Mouse (Mus musculus) forebrain, postnatal 0 days (tissue): ENCODE results near the gene Esp6. TPM values are rescaled to one million over a fixed set of nuclear protein-coding genes. Genes with fewer than 3 reads are reported as not detected.
"Not testable (repeated sequence)": the region's sequence is repeated elsewhere in the genome, so short reads cannot be mapped to it uniquely, and the experiment has no call there.

ENCODE experiments used
- ATAC-seq: fragments of 200-750 bp; cut with Nextera tagmentation; 2 replicates; pipeline ENCODE4 v1.8.0; 2017; ENCODE audit warnings: mild to moderate bottlenecking, moderate library complexity
- DNase-seq: peaks from one replicate; pipeline ENCODE4 v3.0.0-alpha.2; 2015
- H3K27ac ChIP-seq: fragments of 300-500 bp; sonication (generic); 2 replicates; pipeline ENCODE4 v1.5.1; 2014; ENCODE audit warnings: low read depth, mild to moderate bottlenecking, antibody characterized with exemption, low read length, moderate library complexity, mixed read lengths
- H3K27me3 ChIP-seq: fragments of 300-500 bp; sonication (generic); 2 replicates; pipeline ENCODE4 v1.6.1; 2014; ENCODE audit warnings: mild to moderate bottlenecking, low read length, mixed read lengths; ENCODE audit not compliant: insufficient read depth
- H3K36me3 ChIP-seq: fragments of 300-500 bp; sonication (generic); 2 replicates; pipeline ENCODE4 v1.6.1; 2014; ENCODE audit warnings: mild to moderate bottlenecking, moderate library complexity; ENCODE audit not compliant: insufficient read depth
- H3K4me1 ChIP-seq: fragments of 300-500 bp; sonication (generic); 2 replicates; pipeline ENCODE4 v1.6.1; 2014; ENCODE audit warnings: antibody characterized with exemption; ENCODE audit not compliant: insufficient read depth
- H3K4me2 ChIP-seq: fragments of 300-500 bp; sonication (generic); 2 replicates; pipeline ENCODE4 v1.6.1; 2014; ENCODE audit warnings: low read depth, mild to moderate bottlenecking, moderate library complexity
- H3K4me3 ChIP-seq: fragments of 300-500 bp; sonication (generic); 2 replicates; pipeline ENCODE4 v1.5.1; 2014; ENCODE audit warnings: low read depth, low read length, mixed read lengths
- H3K9ac ChIP-seq: fragments of 300-500 bp; sonication (generic); 2 replicates; pipeline ENCODE4 v1.6.1; 2014; ENCODE audit warnings: mild to moderate bottlenecking
- H3K9me3 ChIP-seq: fragments of 300-500 bp; sonication (generic); 2 replicates; pipeline ENCODE4 v1.6.1; 2016; ENCODE audit warnings: low read length
- CTCF ChIP-seq: sonication (generic); IDR thresholded peaks from 2 replicates; pipeline ENCODE4 v1.5.1; 2016; ENCODE audit warnings: antibody characterized with exemption, control low read depth, low read depth
- WGBS: fragments of 180-500 bp; shearing (Covaris S2); extraction: QIAGEN DNeasy Blood & Tissue Kit; methylation state at CpG from one replicate; pipeline ENCODE4 v1.1.7; 2014; 5-methylcytosine and 5-hydroxymethylcytosine counted together
- polyA plus RNA-seq: library from polyadenylated mRNA; unstranded; fragments of >200 nt; fragmentation: Nextera tagmentation; extraction: Ambion mirVana; gene quantifications from 2 replicates; pipeline ENCODE4 v1.2.1, GENCODE M21; 2015
- total RNA-seq: library from RNA; depleted of rRNA; stranded (reverse); fragments of >200 nt; gene quantifications from 2 replicates; pipeline ENCODE4 v1.2.3, GENCODE M21; 2014; rRNA removed

The Esp6 gene
- not detected in 2 replicates for total RNA-seq
- polyA plus RNA-seq = not detected in 2 replicates

DNA sequence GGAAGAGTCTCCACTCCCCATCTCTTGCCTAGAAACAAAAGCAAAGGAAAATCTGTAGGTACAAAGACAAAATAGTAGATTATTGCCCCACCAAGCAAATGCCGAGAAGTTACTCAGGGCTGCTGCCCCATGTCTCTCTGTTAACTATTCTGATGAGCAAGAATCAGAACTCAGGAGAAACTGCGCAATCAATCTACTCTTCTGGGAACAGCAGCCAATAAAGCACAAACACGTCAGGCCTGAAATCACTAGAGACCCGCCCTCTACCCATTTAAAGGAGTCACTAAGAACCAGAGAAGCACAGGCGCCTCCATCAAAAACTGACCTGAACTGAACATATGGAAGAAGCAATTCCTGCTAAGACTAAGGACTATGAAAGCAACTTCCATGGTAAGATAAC is at the start of gene Esp6:
Gene Esp6 (plus strand): TSS at position 301 of the 400 bp plus-strand sequence.
- DNase-seq = no peak
- Histone ChIP-seq H3K36me3 (no peaks in the 10 kb centered on the region), H3K9ac (no peak within 1 kb of the TSS), H3K27me3 (no peaks in the 10 kb centered on the region), H3K4me2 (no peak within 1 kb of the TSS), H3K4me1 (no peaks in the 10 kb centered on the region), H3K4me3 (no peak within 1 kb of the TSS), H3K27ac (no peak within 1 kb of the TSS), H3K9me3 (no peaks in the 10 kb centered on the region)
- ATAC-seq = no peak
- TF ChIP-seq CTCF = no peak
- WGBS = 91% methylated on average over 5 of the region's 5 CpGs

DNA sequence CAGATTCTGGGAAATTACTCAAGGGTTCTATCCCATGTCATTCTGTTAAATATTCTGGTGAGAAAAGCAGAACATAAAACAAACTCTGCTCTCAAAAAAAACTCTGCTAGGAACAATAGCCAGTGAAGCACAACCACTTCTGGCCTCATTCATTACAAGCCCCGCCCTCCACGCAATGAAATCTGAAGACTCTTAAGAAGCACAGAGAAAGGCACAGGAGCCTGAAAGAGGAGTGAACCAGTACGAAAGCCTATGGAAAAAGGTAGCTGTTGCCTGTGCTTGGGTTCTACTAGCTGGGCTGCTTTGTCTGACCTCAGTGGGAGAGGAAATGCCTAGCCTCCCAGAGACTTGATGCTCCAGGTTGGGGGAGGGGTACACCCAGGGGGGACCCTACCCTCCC is 41.5 kb upstream of the Esp6 start, which contains the start of gene Esp8:
Gene Esp8 (plus strand): TSS at position 205 of the 400 bp plus-strand sequence.
- Histone ChIP-seq H3K4me2 (no peak within 1 kb of the TSS), H3K9me3 (no peaks in the 10 kb centered on the region), H3K27me3 (no peaks in the 10 kb centered on the region), H3K36me3 (no peaks in the 10 kb centered on the region), H3K4me3 (no peak within 1 kb of the TSS), H3K27ac (no peak within 1 kb of the TSS), H3K4me1 (no peaks in the 10 kb centered on the region), H3K9ac (no peak within 1 kb of the TSS)
- ATAC-seq = no peak
- 24% methylated on average over 3 of the region's 3 CpGs for WGBS
- DNase-seq = no peak
- no peak for TF ChIP-seq CTCF

DNA sequence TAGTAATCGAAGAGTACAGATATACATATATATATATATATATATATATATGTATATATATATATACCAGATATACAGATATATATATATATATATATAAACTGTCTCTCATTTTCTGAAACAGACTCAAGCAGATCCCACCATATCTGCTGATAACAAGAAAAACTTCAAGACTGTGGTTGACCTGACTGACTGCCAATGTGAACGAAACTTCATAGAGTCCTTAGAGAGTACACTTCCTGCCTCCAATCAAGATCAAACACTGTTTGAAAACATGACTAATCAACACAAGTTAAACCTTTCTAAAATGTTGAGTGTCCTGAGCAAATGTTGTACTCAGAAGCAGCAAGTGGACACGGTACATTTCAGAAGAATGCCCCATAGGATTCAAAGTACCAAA is 31.5 kb upstream of the Esp6 start:
- Histone ChIP-seq H3K36me3 (no peaks in the 10 kb centered on the region), H3K9me3 (no peaks in the 10 kb centered on the region), H3K9ac (no peak overlapping the region), H3K27me3 (no peaks in the 10 kb centered on the region), H3K4me2 (no peak overlapping the region), H3K27ac (no peak overlapping the region), H3K4me3 (no peak overlapping the region), H3K4me1 (no peaks in the 10 kb centered on the region)
- ATAC-seq (no peak), DNase-seq (no peak)
- 66% methylated on average over 3 of the region's 3 CpGs for WGBS
- no peak for TF ChIP-seq CTCF

GRCm38 (mm10) chr17:40531147-40531546 is 30.2 kb upstream of the Esp6 start:
- WGBS = 89% methylated on average over 1 of the region's 1 CpGs
- Histone ChIP-seq H3K9ac (no peak overlapping the region), H3K9me3 (no peaks in the 10 kb centered on the region), H3K4me2 (no peak overlapping the region), H3K4me1 (no peaks in the 10 kb centered on the region), H3K36me3 (no peaks in the 10 kb centered on the region), H3K27ac (no peak overlapping the region), H3K27me3 (no peaks in the 10 kb centered on the region), H3K4me3 (no peak overlapping the region)
- no peak for TF ChIP-seq CTCF
- DNase-seq (no peak), ATAC-seq (no peak)

DNA sequence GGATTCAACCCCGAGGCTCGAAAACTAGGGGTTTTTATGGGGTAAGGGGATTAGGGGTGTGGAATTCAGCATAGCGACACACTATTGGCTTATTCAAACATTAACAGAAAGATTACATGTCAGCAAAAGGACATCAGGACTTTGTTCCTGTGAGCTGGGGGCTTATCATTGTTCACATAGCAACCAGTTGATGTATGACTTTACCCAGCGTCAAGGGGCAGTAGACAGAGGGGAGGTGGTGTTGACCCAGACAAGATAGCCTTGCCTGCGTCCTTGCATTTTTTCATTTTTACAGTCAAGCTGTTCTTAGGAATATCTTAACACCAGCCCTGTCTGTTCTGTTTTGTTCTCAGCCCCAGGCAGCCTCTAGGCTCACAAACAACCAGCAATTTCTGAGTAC is 14.3 kb upstream of the Esp6 start:
- ATAC-seq, H3K27me3 ChIP-seq, H3K36me3 ChIP-seq, H3K4me3 ChIP-seq, H3K9me3 ChIP-seq, H3K27ac ChIP-seq, DNase-seq, H3K4me1 ChIP-seq, H3K9ac ChIP-seq, H3K4me2 ChIP-seq: not testable (repeated sequence)
- WGBS = 80% methylated on average over 5 of the region's 5 CpGs

DNA sequence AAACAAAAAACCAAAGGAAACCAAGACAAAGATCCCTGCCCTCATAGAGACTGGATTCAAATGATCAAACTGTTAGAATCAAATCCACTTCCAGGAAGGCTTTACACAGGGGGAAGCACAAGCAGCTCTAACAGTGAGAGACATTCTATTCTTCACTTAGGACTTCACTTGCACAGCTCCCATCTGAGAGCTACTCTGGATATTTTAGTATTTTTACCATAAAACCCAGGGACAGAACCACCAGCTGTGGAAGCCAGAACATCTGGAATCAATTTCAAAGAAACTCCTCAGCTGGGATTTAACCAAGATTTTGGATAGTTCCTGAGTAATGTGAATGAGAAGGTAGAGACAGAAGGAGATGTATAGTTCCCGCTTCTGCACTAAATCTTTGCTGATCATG is 7.8 kb upstream of the Esp6 start:
- H3K9me3 ChIP-seq = no peaks in the 10 kb centered on the region
- DNase-seq = no peak
- no peaks in the 10 kb centered on the region for H3K36me3 ChIP-seq
- H3K4me3 ChIP-seq = no peak overlapping the region
- H3K27me3 ChIP-seq = no peaks in the 10 kb centered on the region
- TF ChIP-seq CTCF = no peak
- ATAC-seq = no peak
- no peak overlapping the region for H3K4me2 ChIP-seq
- 84% methylated on average over 1 of the region's 1 CpGs for WGBS
- no peaks in the 10 kb centered on the region for H3K4me1 ChIP-seq
- H3K27ac ChIP-seq = no peak overlapping the region
- no peak overlapping the region for H3K9ac ChIP-seq

DNA sequence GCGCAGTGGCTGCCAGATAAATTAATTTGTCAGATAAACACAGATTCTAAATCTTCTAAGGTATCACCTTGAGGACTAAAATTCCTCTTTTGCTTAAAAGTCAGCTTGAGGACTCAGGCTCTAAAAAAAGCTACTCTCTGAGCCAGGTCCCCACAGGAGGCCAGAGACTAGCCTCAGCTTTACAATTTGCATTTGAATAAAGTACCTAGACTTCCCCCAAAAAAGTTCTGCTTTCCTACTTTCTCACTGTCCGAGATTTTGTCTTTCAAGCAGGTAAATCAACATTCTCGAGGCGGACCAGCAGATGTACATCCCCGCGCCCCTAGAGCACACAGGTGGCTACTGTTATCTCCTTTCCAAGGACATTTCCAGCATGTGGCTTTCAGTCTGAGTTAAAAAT is 22.6 kb downstream of the Esp6 start:
- not testable (repeated sequence) for H3K36me3 ChIP-seq, H3K9me3 ChIP-seq, H3K27me3 ChIP-seq, H3K4me1 ChIP-seq, H3K4me3 ChIP-seq, H3K27ac ChIP-seq, H3K9ac ChIP-seq, DNase-seq, ATAC-seq, H3K4me2 ChIP-seq
- WGBS = 44% methylated on average over 6 of the region's 6 CpGs

- no peak for DNase-seq
- H3K4me1 ChIP-seq = no peaks in the 10 kb centered on the region
- H3K36me3 ChIP-seq = no peaks in the 10 kb centered on the region
- no peak overlapping the region for H3K27ac ChIP-seq
- no peak for ATAC-seq
- H3K9ac ChIP-seq = no peak overlapping the region
- TF ChIP-seq CTCF = no peak
- no peak overlapping the region for H3K4me3 ChIP-seq
- H3K4me2 ChIP-seq = no peak overlapping the region
- H3K9me3 ChIP-seq = no peaks in the 10 kb centered on the region
- no peaks in the 10 kb centered on the region for H3K27me3 ChIP-seq
These were observed 30.0 kb downstream of the Esp6 start for GRCm38 (mm10) chr17:40591297-40591696.
